Mouse (Mus musculus) lung, embryonic 14.5 days (tissue): ENCODE results near the gene Anln. TPM values are rescaled to one million over a fixed set of nuclear protein-coding genes. Genes with fewer than 3 reads are reported as not detected.

ENCODE experiments used
- ATAC-seq: fragments of 200-750 bp; cut with Nextera tagmentation; 2 replicates; pipeline ENCODE4 v1.8.0; 2017; ENCODE audit warnings: mild to moderate bottlenecking, moderate TSS enrichment, moderate library complexity; ENCODE audit not compliant: insufficient read depth
- DNase-seq: peaks from one replicate; pipeline ENCODE4 v3.0.0-alpha.2; 2015
- H3K27ac ChIP-seq: fragments of 300-500 bp; sonication (generic); 2 replicates; pipeline ENCODE4 v1.5.1; 2014; ENCODE audit warnings: low read depth, mild to moderate bottlenecking, moderate library complexity
- H3K27me3 ChIP-seq: fragments of 300-500 bp; sonication (generic); 2 replicates; pipeline ENCODE4 v1.6.1; 2014; ENCODE audit warnings: low read length, control low read depth; ENCODE audit not compliant: insufficient read depth
- H3K36me3 ChIP-seq: fragments of 300-500 bp; sonication (generic); 2 replicates; pipeline ENCODE4 v1.6.1; 2014; ENCODE audit warnings: control low read depth; ENCODE audit not compliant: insufficient read depth
- H3K4me1 ChIP-seq: fragments of 300-500 bp; sonication (generic); 2 replicates; pipeline ENCODE4 v1.6.1; 2014; ENCODE audit warnings: antibody characterized with exemption, control low read depth; ENCODE audit not compliant: insufficient read depth
- H3K4me2 ChIP-seq: fragments of 300-500 bp; sonication (generic); 2 replicates; pipeline ENCODE4 v1.6.1; 2014; ENCODE audit warnings: mild to moderate bottlenecking
- H3K4me3 ChIP-seq: fragments of 300-500 bp; sonication (generic); 2 replicates; pipeline ENCODE4 v1.5.1; 2014; ENCODE audit warnings: low read depth, low read length
- H3K9ac ChIP-seq: fragments of 300-500 bp; sonication (generic); 2 replicates; pipeline ENCODE4 v1.6.1; 2014
- H3K9me3 ChIP-seq: fragments of 300-500 bp; sonication (generic); 2 replicates; pipeline ENCODE4 v1.6.1; 2016; ENCODE audit warnings: low read depth, low read length, control low read depth
- CTCF ChIP-seq: IDR thresholded peaks from 2 replicates; pipeline ENCODE4 v1.5.1; 2016; ENCODE audit warnings: antibody characterized with exemption, low read depth
- WGBS: fragments of 180-500 bp; shearing (Covaris S2); extraction: QIAGEN DNeasy Blood & Tissue Kit; methylation state at CpG from one replicate; pipeline ENCODE4 v1.1.7; 2014; 5-methylcytosine and 5-hydroxymethylcytosine counted together
- polyA plus RNA-seq: library from polyadenylated mRNA; unstranded; fragments of >200 nt; fragmentation: Nextera tagmentation; extraction: Ambion mirVana; gene quantifications from 2 replicates; pipeline ENCODE4 v1.2.1, GENCODE M21; 2014

The Anln gene
- polyA plus RNA-seq, 1 experiment from 2014 or later = 74.1 TPM

DNA sequence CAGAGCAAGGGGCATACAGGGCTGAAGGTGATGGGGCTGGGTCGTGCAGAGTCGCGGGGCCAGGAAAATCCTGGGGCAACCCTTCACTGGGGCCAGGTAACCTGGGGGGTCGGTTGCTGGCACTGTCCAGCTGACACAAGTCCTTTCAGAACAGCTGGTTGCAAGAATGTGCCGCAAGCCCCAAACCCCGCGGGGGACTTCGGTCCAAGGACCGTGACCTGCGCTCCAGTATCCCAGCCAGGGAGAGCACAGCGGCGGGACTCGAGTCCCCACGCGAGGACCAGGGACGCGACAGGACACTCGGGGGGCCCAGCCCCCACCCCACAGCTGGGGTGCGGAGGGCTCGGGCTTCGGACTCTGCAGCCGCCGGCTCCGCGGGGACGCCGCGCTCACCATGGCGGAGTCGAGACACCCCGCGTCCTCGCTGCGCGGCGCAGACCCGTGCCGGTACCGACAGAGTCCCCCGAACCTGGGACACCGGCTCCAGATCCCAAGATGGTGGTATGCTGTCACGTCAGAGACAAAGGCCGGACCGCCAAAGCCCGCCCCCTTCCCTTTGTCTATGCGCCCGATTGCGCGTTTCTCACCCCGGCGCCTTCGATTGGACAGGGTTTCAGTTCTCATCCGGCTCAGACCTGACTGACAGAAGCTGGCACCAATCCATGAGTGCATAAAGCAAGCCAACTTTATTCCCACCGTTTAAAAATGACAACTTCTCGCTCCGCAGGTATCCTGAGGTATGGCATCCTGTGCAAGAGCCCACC lies 81.7 kb downstream of the Anln start, which contains the start of gene Zfp810:
TSS of gene Zfp810 (minus strand) at position 493 of the 764 bp plus-strand sequence.
- H3K36me3 ChIP-seq = peaks cover 25% of the 10 kb centered on the region
- no peaks in the 10 kb centered on the region for H3K27me3 ChIP-seq
- peak within 1 kb of the TSS; percentile 73 for H3K27ac ChIP-seq
- H3K9me3 ChIP-seq = peaks cover 4% of the 10 kb centered on the region; the same call in 1 of the 2 replicates
- under 1% methylated on average over 56 of the region's 56 CpGs for WGBS
- peak within 1 kb of the TSS; percentile 62 for H3K4me2 ChIP-seq
- H3K4me1 ChIP-seq = no peaks in the 10 kb centered on the region
- no peak; the same call in 1 of the 2 replicates for TF ChIP-seq CTCF
- peak; percentile 98 for DNase-seq
- peak; percentile 99 for ATAC-seq
- H3K9ac ChIP-seq = peak within 1 kb of the TSS; percentile 96
- H3K4me3 ChIP-seq = peak within 1 kb of the TSS; percentile 86

DNA sequence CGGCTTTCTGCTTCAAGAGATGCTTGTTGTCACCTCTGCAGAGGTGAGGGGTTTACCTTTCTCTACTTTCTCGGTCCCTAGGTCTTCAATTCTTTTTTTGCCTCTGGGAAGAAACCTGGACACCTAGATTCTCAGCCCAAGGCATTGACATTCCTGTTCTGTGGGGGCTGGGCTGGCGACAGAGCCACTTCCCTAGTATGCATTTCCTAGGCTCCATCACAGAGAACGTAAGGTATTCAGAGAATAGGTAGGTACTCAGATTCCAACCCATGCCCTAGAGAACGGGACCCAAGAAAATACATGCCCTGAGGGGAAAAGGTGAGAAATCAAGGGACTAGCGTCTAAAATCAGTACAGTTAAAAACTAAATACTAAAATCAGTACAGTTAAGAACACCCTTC lies 82.3 kb downstream of the Anln start:
- TF ChIP-seq CTCF = no peak

GRCm38 (mm10) chr9:22302199-22302598 lies 86.8 kb downstream of the Anln start:
- H3K4me1 ChIP-seq = no peaks in the 10 kb centered on the region
- peaks cover 54% of the 10 kb centered on the region for H3K36me3 ChIP-seq
- H3K27ac ChIP-seq = no peak overlapping the region
- no peaks in the 10 kb centered on the region for H3K27me3 ChIP-seq
- no peak overlapping the region for H3K9ac ChIP-seq
- ATAC-seq = no peak
- no peak for TF ChIP-seq CTCF
- H3K4me3 ChIP-seq = no peak overlapping the region
- WGBS = 92% methylated on average over 1 of the region's 1 CpGs
- H3K4me2 ChIP-seq = no peak overlapping the region
- H3K9me3 ChIP-seq = no peaks in the 10 kb centered on the region; the same call in 1 of the 2 replicates
- no peak for DNase-seq

More for the DNA sequence above, 82.3 kb downstream of the Anln start:
- Histone ChIP-seq H3K27me3 (no peaks in the 10 kb centered on the region), H3K9ac (peak overlapping the region; percentile 96), H3K9me3 (peaks cover 2% of the 10 kb centered on the region; the same call in 1 of the 2 replicates), H3K4me3 (peak overlapping the region; percentile 86), H3K4me1 (no peaks in the 10 kb centered on the region), H3K36me3 (peaks cover 25% of the 10 kb centered on the region), H3K27ac (0 out of 2 replicates have a peak overlapping the region, but pooled peaks have one; percentile 73), H3K4me2 (peak overlapping the region; percentile 62)
- DNase-seq = peak; percentile 61
- WGBS = 14% methylated on average over 6 of the region's 6 CpGs
- ATAC-seq = no peak

Other genes with a start within 250 kb of the Anln start
- 70.8 and 73.8 TPM in 2 replicates for gene Pigyl, start 232.3 kb downstream of the Anln start, polyA plus RNA-seq
- gene Zfp872, start 201.1 kb downstream of the Anln start, polyA plus RNA-seq = 0.53 and 0.68 TPM in 2 replicates
- gene Zfp809, start 163.5 kb downstream of the Anln start, polyA plus RNA-seq = 23.7 and 27.5 TPM in 2 replicates
- gene Zfp599, start 129.3 kb downstream of the Anln start, polyA plus RNA-seq = 6.6 and 6.8 TPM in 2 replicates
- 21.0 and 23.7 TPM in 2 replicates for gene Zfp810, start 81.5 kb downstream of the Anln start, polyA plus RNA-seq
- gene 9530077C05Rik, start 22.3 kb upstream of the Anln start, polyA plus RNA-seq = 4.9 and 5.6 TPM in 2 replicates
- gene Gm17545, start 65.1 kb upstream of the Anln start, polyA plus RNA-seq = not detected in 2 replicates
- 65.7 and 71.0 TPM in 2 replicates for gene Rp9, start 80.6 kb upstream of the Anln start, polyA plus RNA-seq
- gene Bbs9, start 86.5 kb upstream of the Anln start, polyA plus RNA-seq = 12.5 and 17.1 TPM in 2 replicates